Mouse (Mus musculus): ENCODE measurements around the gene Myh14.

DNA sequence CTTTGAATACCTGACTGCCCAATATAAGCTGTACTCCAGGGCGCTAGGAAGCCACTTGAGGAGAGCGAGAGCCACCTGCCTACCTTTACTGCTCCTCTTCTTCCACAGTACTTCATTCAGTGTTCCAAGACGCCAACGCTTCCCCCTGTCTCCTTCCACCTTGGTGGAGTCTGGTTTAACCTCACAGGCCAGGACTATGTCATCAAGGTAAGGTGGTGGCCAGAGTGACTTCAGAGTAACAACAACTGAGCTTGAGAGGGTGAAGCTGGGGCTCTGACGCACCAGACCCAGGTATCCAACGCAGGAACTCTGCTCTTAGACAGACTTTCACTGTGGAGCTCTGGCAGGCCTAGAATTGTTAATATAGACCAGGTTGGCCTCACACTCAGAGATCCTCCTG lies 85.0 kb downstream of the Myh14 start:
- TF ChIP-seq CTCF (IDR thresholded peaks at IDR 0.05; ENCODE audit: low read depth) (no peak), EP300 (optimal IDR thresholded peaks at IDR 0.05) (no peak)
